Mouse (Mus musculus): ENCODE results near the gene Treml4. TPM values are rescaled to one million over a fixed set of nuclear protein-coding genes. Genes with fewer than 3 reads are reported as not detected.

The Treml4 gene
- polyA plus RNA-seq, 1 experiment, result 1.7 TPM

DNA sequence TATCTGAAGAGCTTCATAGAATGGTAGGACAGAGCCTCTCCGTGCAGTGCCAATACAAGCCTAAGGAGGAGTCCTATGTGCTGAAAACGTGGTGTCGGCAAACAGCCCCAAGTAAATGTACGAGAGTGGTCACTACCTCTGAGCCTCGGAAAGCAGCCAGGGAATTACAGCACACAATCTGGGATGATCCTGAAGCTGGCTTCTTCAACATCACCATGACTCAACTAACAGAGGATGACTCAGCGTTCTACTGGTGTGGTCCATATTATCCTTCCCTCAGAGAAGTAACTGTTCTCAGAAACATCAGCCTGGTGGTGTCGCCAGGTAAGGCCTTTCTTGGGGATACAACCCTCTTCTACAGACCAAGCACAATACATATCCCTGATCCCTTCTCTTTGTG lies 567 bp downstream of the Treml4 start:
- Histone ChIP-seq H3K36me3 (ENCODE audit: control insufficient read depth, insufficient read depth, low read length) (no peaks in the 10 kb centered on the region), H3K4me1 (ENCODE audit: control insufficient read depth, insufficient read depth, insufficient read length, low read length) (peaks cover 19% of the 10 kb centered on the region; the same call in 1 of the 2 replicates), H3K27ac (ENCODE audit: insufficient read depth, low read depth, low read length) (no peak overlapping the region), H3K4me3 (ENCODE audit: low read depth, low read length) (no peak overlapping the region), H3K27me3 (ENCODE audit: control insufficient read depth, insufficient read depth, low read length) (no peaks in the 10 kb centered on the region)
- TF ChIP-seq CTCF (IDR thresholded peaks at IDR 0.05; ENCODE audit: extremely low read depth, insufficient read length, insufficient replicate concordance, low read depth, low read length) (no peak), POLR2A (IDR thresholded peaks at IDR 0.05; ENCODE audit: low read depth, low read length) (no peak)
- 90% methylated on average over 7 of the region's 7 CpGs for WGBS

DNA sequence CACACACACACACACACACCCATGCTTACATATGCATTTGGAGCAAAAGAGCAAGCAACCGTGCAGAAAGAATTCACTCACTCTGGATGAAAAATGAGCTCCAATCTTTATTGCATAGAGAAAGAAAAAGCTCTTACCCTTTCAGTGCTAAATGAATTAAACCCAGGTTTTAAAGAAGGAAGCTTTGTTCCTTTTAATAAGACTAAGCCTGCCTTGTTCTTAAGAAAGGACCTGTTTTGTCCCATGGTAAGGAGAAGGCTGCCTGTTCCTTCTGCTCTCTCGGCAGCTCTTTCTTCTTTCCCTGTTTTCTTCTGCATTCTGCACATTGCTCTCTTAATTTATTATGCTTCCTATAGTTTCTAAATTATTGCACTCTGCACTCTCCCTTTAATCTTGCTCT lies 2.0 kb downstream of the Treml4 start:
- WGBS, result 24% methylated on average over 2 of the region's 2 CpGs
- Histone ChIP-seq H3K27ac (ENCODE audit: insufficient read depth, low read depth, low read length) (no peak overlapping the region), H3K27me3 (ENCODE audit: control insufficient read depth, insufficient read depth, low read length) (no peaks in the 10 kb centered on the region), H3K36me3 (ENCODE audit: control insufficient read depth, insufficient read depth, low read length) (no peaks in the 10 kb centered on the region), H3K4me1 (ENCODE audit: control insufficient read depth, insufficient read depth, insufficient read length, low read length) (peaks cover 19% of the 10 kb centered on the region; the same call in 1 of the 2 replicates), H3K4me3 (ENCODE audit: low read depth, low read length) (no peak overlapping the region)
- TF ChIP-seq POLR2A (IDR thresholded peaks at IDR 0.05; ENCODE audit: low read depth, low read length), result no peak
- no peak for TF ChIP-seq CTCF (IDR thresholded peaks at IDR 0.05; ENCODE audit: extremely low read depth, insufficient read length, insufficient replicate concordance, low read depth, low read length)

GRCm38 (mm10) chr17:48266610-48267304 lies 2.7 kb downstream of the Treml4 start:
- TF ChIP-seq POLR2A (IDR thresholded peaks at IDR 0.05; ENCODE audit: low read depth, low read length) (no peak), CTCF (IDR thresholded peaks at IDR 0.05; ENCODE audit: extremely low read depth, insufficient read length, insufficient replicate concordance, low read depth, low read length) (no peak)
- no peaks in the 10 kb centered on the region for H3K27me3 ChIP-seq (ENCODE audit: control insufficient read depth, insufficient read depth, low read length)
- H3K27ac ChIP-seq (ENCODE audit: insufficient read depth, low read depth, low read length), result no peak overlapping the region
- H3K36me3 ChIP-seq (ENCODE audit: control insufficient read depth, insufficient read depth, low read length), result no peaks in the 10 kb centered on the region
- WGBS, result 20% methylated on average over 2 of the region's 2 CpGs
- H3K4me1 ChIP-seq (ENCODE audit: control insufficient read depth, insufficient read depth, insufficient read length, low read length), result peaks cover 19% of the 10 kb centered on the region; the same call in 1 of the 2 replicates
- H3K4me3 ChIP-seq (ENCODE audit: low read depth, low read length), result no peak overlapping the region

DNA sequence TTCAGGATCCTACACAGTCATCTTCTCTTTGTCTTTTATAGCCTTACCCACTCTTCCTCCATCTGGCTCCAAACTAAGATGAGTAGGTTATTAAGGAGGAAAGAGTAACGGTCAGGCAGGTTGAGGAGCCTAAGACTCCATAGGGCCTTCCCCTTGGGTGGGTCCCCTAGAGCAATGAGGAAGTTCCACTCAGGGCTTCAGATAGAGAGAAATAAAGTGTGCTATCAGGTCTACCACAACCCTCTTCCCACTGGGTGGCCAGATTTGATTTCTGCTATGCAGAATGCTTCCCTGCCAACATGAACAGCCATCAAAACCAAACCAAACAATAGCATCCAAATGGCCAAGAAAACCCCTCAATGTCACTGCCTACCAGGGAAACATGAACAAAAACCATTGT lies 3.5 kb downstream of the Treml4 start:
- 22% methylated on average over 1 of the region's 1 CpGs for WGBS
- no peak overlapping the region for H3K4me3 ChIP-seq (ENCODE audit: low read depth, low read length)
- peaks cover 23% of the 10 kb centered on the region; the same call in 1 of the 2 replicates for H3K4me1 ChIP-seq (ENCODE audit: control insufficient read depth, insufficient read depth, insufficient read length, low read length)
- H3K36me3 ChIP-seq (ENCODE audit: control insufficient read depth, insufficient read depth, low read length), result no peaks in the 10 kb centered on the region
- H3K27me3 ChIP-seq (ENCODE audit: control insufficient read depth, insufficient read depth, low read length), result no peaks in the 10 kb centered on the region
- TF ChIP-seq POLR2A (IDR thresholded peaks at IDR 0.05; ENCODE audit: low read depth, low read length), result no peak
- TF ChIP-seq CTCF (IDR thresholded peaks at IDR 0.05; ENCODE audit: extremely low read depth, insufficient read length, insufficient replicate concordance, low read depth, low read length), result no peak
- H3K27ac ChIP-seq (ENCODE audit: insufficient read depth, low read depth, low read length), result no peak overlapping the region

GRCm38 (mm10) chr17:48268276-48268675 lies 4.2 kb downstream of the Treml4 start:
- H3K36me3 ChIP-seq (ENCODE audit: control insufficient read depth, insufficient read depth, low read length), result no peaks in the 10 kb centered on the region
- H3K27ac ChIP-seq (ENCODE audit: insufficient read depth, low read depth, low read length), result no peak overlapping the region
- TF ChIP-seq CTCF (IDR thresholded peaks at IDR 0.05; ENCODE audit: extremely low read depth, insufficient read length, insufficient replicate concordance, low read depth, low read length) (no peak), POLR2A (IDR thresholded peaks at IDR 0.05; ENCODE audit: low read depth, low read length) (no peak)
- peaks cover 25% of the 10 kb centered on the region; the same call in 1 of the 2 replicates for H3K4me1 ChIP-seq (ENCODE audit: control insufficient read depth, insufficient read depth, insufficient read length, low read length)
- H3K27me3 ChIP-seq (ENCODE audit: control insufficient read depth, insufficient read depth, low read length), result no peaks in the 10 kb centered on the region
- H3K4me3 ChIP-seq (ENCODE audit: low read depth, low read length), result no peak overlapping the region

- 79% methylated on average over 4 of the region's 4 CpGs for WGBS
- no peak overlapping the region for H3K4me3 ChIP-seq (ENCODE audit: low read depth, low read length)
- no peaks in the 10 kb centered on the region for H3K36me3 ChIP-seq (ENCODE audit: control insufficient read depth, insufficient read depth, low read length)
- H3K27me3 ChIP-seq (ENCODE audit: control insufficient read depth, insufficient read depth, low read length), result no peaks in the 10 kb centered on the region
- H3K27ac ChIP-seq (ENCODE audit: insufficient read depth, low read depth, low read length), result no peak overlapping the region
- peaks cover 14% of the 10 kb centered on the region; the same call in 1 of the 2 replicates for H3K4me1 ChIP-seq (ENCODE audit: control insufficient read depth, insufficient read depth, insufficient read length, low read length)
- TF ChIP-seq CTCF (IDR thresholded peaks at IDR 0.05; ENCODE audit: extremely low read depth, insufficient read length, insufficient replicate concordance, low read depth, low read length), result no peak
- TF ChIP-seq POLR2A (IDR thresholded peaks at IDR 0.05; ENCODE audit: low read depth, low read length), result no peak
These were observed 5.7 kb downstream of the Treml4 start for GRCm38 (mm10) chr17:48269833-48270232.

- H3K27ac ChIP-seq (ENCODE audit: insufficient read depth, low read depth, low read length), result no peak overlapping the region
- no peaks in the 10 kb centered on the region for H3K27me3 ChIP-seq (ENCODE audit: control insufficient read depth, insufficient read depth, low read length)
- H3K4me1 ChIP-seq (ENCODE audit: control insufficient read depth, insufficient read depth, insufficient read length, low read length), result peaks cover 14% of the 10 kb centered on the region; the same call in 1 of the 2 replicates
- H3K36me3 ChIP-seq (ENCODE audit: control insufficient read depth, insufficient read depth, low read length), result no peaks in the 10 kb centered on the region
- H3K4me3 ChIP-seq (ENCODE audit: low read depth, low read length), result no peak overlapping the region
- TF ChIP-seq POLR2A (IDR thresholded peaks at IDR 0.05; ENCODE audit: low read depth, low read length) (no peak), CTCF (IDR thresholded peaks at IDR 0.05; ENCODE audit: extremely low read depth, insufficient read length, insufficient replicate concordance, low read depth, low read length) (no peak)
- 49% methylated on average over 5 of the region's 5 CpGs for WGBS
These were observed 8.1 kb downstream of the Treml4 start for GRCm38 (mm10) chr17:48272158-48272557.
